21 mouse cellular contexts compared by ENCODE assay signal in genomic region chr14:122012193-122012592, GRCm38 (mm10). TPM values are rescaled to one million over a fixed set of nuclear protein-coding genes. Genes with fewer than 3 reads are reported as not detected.
A peak's percentile ranks its signal among the peaks of the same experiment; 100 is the strongest.
DNase-seq lines count a peak whose midpoint lies in the region; ATAC-seq and TF ChIP-seq lines count a peak whose summit lies in the region.
"Had no signal": no experiment of that assay in that cellular context is flagged by ENCODE, and none has a peak within 500 bp of the region (broad histone marks: within the 10 kb centered on the region; RNA-seq: fewer than 3 reads in every experiment).

No protein-coding gene starts in this region.

- peaks cover 10% of the 10 kb centered on the region for H3K4me1 ChIP-seq in limb, embryonic 14.5 days (ENCODE audit: control insufficient read depth, insufficient read depth, low read length)
- H3K4me1 ChIP-seq in limb, embryonic 10.5 days = peaks cover 15% of the 10 kb centered on the region
- H3K4me1 ChIP-seq in G1E (ENCODE audit: insufficient read depth, low read depth, low read length) = peaks cover 31% of the 10 kb centered on the region
- H3K4me1 ChIP-seq in brown adipose tissue, adult 24 weeks (ENCODE audit: control insufficient read depth, insufficient read depth, insufficient read length, low read length) = no peaks in the 10 kb centered on the region
- H3K4me1 ChIP-seq in liver, postnatal 0 days (ENCODE audit: insufficient read depth) = peaks cover 10% of the 10 kb centered on the region
- no peaks in the 10 kb centered on the region for H3K4me1 ChIP-seq in hindbrain, embryonic 11.5 days (replicated peaks; ENCODE audit: control insufficient read depth, insufficient read depth, low read length)
- H3K4me1 ChIP-seq: forebrain, embryonic 13.5 days; neural tube, embryonic 13.5 days had no signal

- peaks cover 24% of the 10 kb centered on the region for H3K36me3 ChIP-seq in limb, embryonic 14.5 days (ENCODE audit: control insufficient read depth, insufficient read depth, low read length)
- H3K36me3 ChIP-seq in limb, embryonic 10.5 days = peaks cover 36% of the 10 kb centered on the region
- H3K36me3 ChIP-seq in G1E (replicated peaks) = peaks cover 79% of the 10 kb centered on the region
- H3K36me3 ChIP-seq in liver, postnatal 0 days (replicated peaks; ENCODE audit: insufficient read depth, low read length) = peaks cover 2% of the 10 kb centered on the region; the same call in 1 of the 2 replicates
- H3K36me3 ChIP-seq in hindbrain, embryonic 11.5 days (ENCODE audit: control insufficient read depth, insufficient read depth, low read length) = no peaks in the 10 kb centered on the region

- DNase-seq in limb, embryonic 14.5 days (ENCODE audit: low spot score) = no peak
- no peak for DNase-seq in limb, embryonic 10.5 days (ENCODE audit: low spot score)
- no peak for DNase-seq in G1E (ENCODE audit: low spot score)
- DNase-seq in liver, postnatal 0 days = no peak
- DNase-seq in hindbrain, embryonic 11.5 days (ENCODE audit: low spot score) = no peak
- no peak for DNase-seq in left cerebral cortex, postnatal 4 days
- DNase-seq: cerebellum, postnatal 14 days; heart, adult 18-20 months; heart, postnatal 10 days; kidney, postnatal 36 days; lung, postnatal 36 days had no signal

- no peak overlapping the region for H3K4me2 ChIP-seq in limb, embryonic 14.5 days (replicated peaks; ENCODE audit: low read depth, low read length, severe bottlenecking)
- H3K4me2 ChIP-seq in liver, postnatal 0 days (ENCODE audit: low read depth, low read length) = no peak overlapping the region
- no peak overlapping the region for H3K4me2 ChIP-seq in hindbrain, embryonic 11.5 days (replicated peaks; ENCODE audit: low read depth, low read length)
- H3K4me2 ChIP-seq: forebrain, embryonic 13.5 days; neural tube, embryonic 13.5 days had no signal

- H3K4me3 ChIP-seq in limb, embryonic 14.5 days (replicated peaks; ENCODE audit: low read length) = no peak overlapping the region
- H3K4me3 ChIP-seq in limb, embryonic 10.5 days = no peak overlapping the region
- no peak overlapping the region for H3K4me3 ChIP-seq in G1E (ENCODE audit: low read depth, low read length)
- no peak overlapping the region for H3K4me3 ChIP-seq in brown adipose tissue, adult 24 weeks (ENCODE audit: insufficient read depth, low read depth, low read length)
- no peak overlapping the region for H3K4me3 ChIP-seq in liver, postnatal 0 days (ENCODE audit: low read depth, low read length)
- no peak overlapping the region for H3K4me3 ChIP-seq in hindbrain, embryonic 11.5 days (ENCODE audit: low read depth, low read length)
- H3K4me3 ChIP-seq: forebrain, embryonic 13.5 days; neural tube, embryonic 13.5 days had no signal

- intact Hi-C loops in left cerebral cortex, postnatal 4 days (cut with DNase I) = no loop called here

- no peaks in the 10 kb centered on the region for H3K27me3 ChIP-seq in limb, embryonic 14.5 days (ENCODE audit: control insufficient read depth, insufficient read depth, low read length)
- H3K27me3 ChIP-seq in limb, embryonic 10.5 days (ENCODE audit: low read depth, poor library complexity, severe bottlenecking) = no peaks in the 10 kb centered on the region
- H3K27me3 ChIP-seq in G1E (ENCODE audit: insufficient read depth, low read length) = no peaks in the 10 kb centered on the region
- no peaks in the 10 kb centered on the region for H3K27me3 ChIP-seq in liver, postnatal 0 days (ENCODE audit: insufficient read depth, low read length)
- H3K27me3 ChIP-seq in hindbrain, embryonic 11.5 days (ENCODE audit: control insufficient read depth, insufficient read depth, low read length) = no peaks in the 10 kb centered on the region
- H3K27me3 ChIP-seq: forebrain, embryonic 13.5 days; neural tube, embryonic 13.5 days had no signal

- H3K9me3 ChIP-seq in limb, embryonic 14.5 days (ENCODE audit: control insufficient read depth, low read length) = no peaks in the 10 kb centered on the region
- no peaks in the 10 kb centered on the region for H3K9me3 ChIP-seq in limb, embryonic 10.5 days (replicated peaks)
- H3K9me3 ChIP-seq in G1E (replicated peaks) = no peaks in the 10 kb centered on the region
- no peaks in the 10 kb centered on the region for H3K9me3 ChIP-seq in liver, postnatal 0 days (ENCODE audit: low read length)
- H3K9me3 ChIP-seq in hindbrain, embryonic 11.5 days (ENCODE audit: control insufficient read depth, low read length) = no peaks in the 10 kb centered on the region
- H3K9me3 ChIP-seq: forebrain, embryonic 13.5 days; neural tube, embryonic 13.5 days had no signal

- H3K27ac ChIP-seq in limb, embryonic 14.5 days (replicated peaks; ENCODE audit: low read depth, low read length) = no peak overlapping the region
- H3K27ac ChIP-seq in limb, embryonic 10.5 days = no peak overlapping the region
- H3K27ac ChIP-seq in brown adipose tissue, adult 24 weeks (replicated peaks; ENCODE audit: low read depth, low read length) = peak overlapping the region; percentile 12; the same call in 1 of the 2 replicates
- peak overlapping the region; percentile 74 for H3K27ac ChIP-seq in liver, postnatal 0 days (ENCODE audit: low read depth)
- no peak overlapping the region for H3K27ac ChIP-seq in hindbrain, embryonic 11.5 days (ENCODE audit: low read depth, low read length)
- H3K27ac ChIP-seq: forebrain, embryonic 13.5 days; neural tube, embryonic 13.5 days had no signal

- H3K9ac ChIP-seq in limb, embryonic 14.5 days (ENCODE audit: low read depth, low read length, severe bottlenecking) = no peak overlapping the region
- no peak overlapping the region for H3K9ac ChIP-seq in liver, postnatal 0 days (replicated peaks)
- H3K9ac ChIP-seq in hindbrain, embryonic 11.5 days (ENCODE audit: low read depth, low read length) = no peak overlapping the region
- H3K9ac ChIP-seq: forebrain, embryonic 13.5 days; neural tube, embryonic 13.5 days had no signal

- no peak for TF ChIP-seq EP300 in liver, postnatal 0 days (IDR thresholded peaks at IDR 0.05; ENCODE audit: low read depth)

- TF ChIP-seq POLR2A in limb, embryonic 14.5 days (IDR thresholded peaks at IDR 0.05; ENCODE audit: borderline replicate concordance, extremely low read depth, insufficient read depth, insufficient read length) = no peak

- ATAC-seq in limb, embryonic 14.5 days (ENCODE audit: low FRiP score, low read depth) = peak; percentile 51; the same call in 1 of the 2 replicates
- ATAC-seq in G1E (ENCODE audit: extremely low read depth, insufficient number of reproducible peaks, low FRiP score, poor library complexity, severe bottlenecking) = peak; percentile 36
- ATAC-seq in liver, postnatal 0 days = no peak
- ATAC-seq in hindbrain, embryonic 11.5 days (ENCODE audit: low FRiP score) = no peak
- ATAC-seq: forebrain, embryonic 13.5 days; hindbrain, embryonic 16.5 days had no signal

- 76% methylated on average over 5 of the region's 5 CpGs for WGBS in limb, embryonic 14.5 days
- 85% methylated on average over 5 of the region's 5 CpGs for WGBS in limb, embryonic 10.5 days
- 38% methylated on average over 5 of the region's 5 CpGs for WGBS in liver, postnatal 0 days (ENCODE audit: insufficient replicate concordance)
- 81% methylated on average over 5 of the region's 5 CpGs for WGBS in hindbrain, embryonic 11.5 days

- TF ChIP-seq CTCF in G1E (IDR thresholded peaks at IDR 0.05; ENCODE audit: low read depth, low read length) = no peak
- TF ChIP-seq CTCF in liver, postnatal 0 days (IDR thresholded peaks at IDR 0.05; ENCODE audit: low read depth) = no peak

RNA-seq across cellular contexts. Expression of gene Timm8a2, which starts 22.3 kb away (rescaled TPM):
- 0.10 and 0.20 TPM in 2 replicates for polyA plus RNA-seq in limb, embryonic 14.5 days (2012; rRNA removed)
- polyA plus RNA-seq in limb, embryonic 14.5 days (2014; fragmentation: Nextera tagmentation; extraction: Ambion mirVana) = not detected in 2 replicates
- not detected in 2 replicates for polyA plus RNA-seq in limb, embryonic 10.5 days (2016; fragmentation: Nextera tagmentation; extraction: Ambion mirVana)
- not detected in 2 replicates for total RNA-seq in G1E (2014; fragmentation: Nextera tagmentation)
- 0.35 TPM in 1 of 2 replicates, not detected in the other for total RNA-seq in G1E (2017)
- polyA plus RNA-seq in G1E (2012) = 0.05 TPM in 1 of 2 replicates, not detected in the other
- polyA plus RNA-seq in brown adipose tissue, adult 24 weeks (2012; ENCODE audit: insufficient read depth, insufficient read length, missing spikeins) = not detected in 2 replicates
- not detected in 2 replicates for polyA plus RNA-seq in liver, postnatal 0 days (2015; fragmentation: Nextera tagmentation; extraction: Ambion mirVana)
- not detected in 2 replicates for polyA plus RNA-seq in hindbrain, embryonic 11.5 days (2014; fragmentation: Nextera tagmentation; extraction: Ambion mirVana)
- under 1 TPM in 1 of 2 experiments, not detected in 1; 0.44 TPM for total RNA-seq in left cerebral cortex, postnatal 4 days (2021)
- total RNA-seq: adrenal gland, adult 18-20 months; heart, adult 18-20 months; heart, postnatal 10 days; left cerebral cortex, adult 18-20 months; liver, adult 2 months had no signal
- polyA plus RNA-seq: embryonic facial prominence, embryonic 11.5 days; forebrain, embryonic 13.5 days; hindbrain, embryonic 16.5 days; liver, adult 2 months; midbrain, postnatal 0 days; neural tube, embryonic 13.5 days; small intestine, adult 2 months had no signal

RNA-seq across cellular contexts. Expression of gene Gpr183, which starts 47.2 kb away (rescaled TPM):
- 2.8 and 3.4 TPM in 2 replicates for polyA plus RNA-seq in limb, embryonic 14.5 days (2012; rRNA removed)
- 4.2 and 4.3 TPM in 2 replicates for polyA plus RNA-seq in limb, embryonic 14.5 days (2014; fragmentation: Nextera tagmentation; extraction: Ambion mirVana)
- polyA plus RNA-seq in limb, embryonic 10.5 days (2016; fragmentation: Nextera tagmentation; extraction: Ambion mirVana) = 2.4 and 2.7 TPM in 2 replicates
- 0.24 TPM in 1 of 2 replicates, not detected in the other for total RNA-seq in G1E (2014; fragmentation: Nextera tagmentation)
- 6.9 and 7.1 TPM in 2 replicates for total RNA-seq in G1E (2017)
- polyA plus RNA-seq in G1E (2012) = 0.07 and 0.08 TPM in 2 replicates
- 1.3 TPM in 2 replicates for polyA plus RNA-seq in brown adipose tissue, adult 24 weeks (2012; ENCODE audit: insufficient read depth, insufficient read length, missing spikeins)
- polyA plus RNA-seq in liver, postnatal 0 days (2015; fragmentation: Nextera tagmentation; extraction: Ambion mirVana) = 0.94 and 0.95 TPM in 2 replicates
- polyA plus RNA-seq in hindbrain, embryonic 11.5 days (2014; fragmentation: Nextera tagmentation; extraction: Ambion mirVana) = 1.9 and 3.2 TPM in 2 replicates
- total RNA-seq in left cerebral cortex, postnatal 4 days (2021) = under 1 TPM; 0.44 to 0.66 TPM

Comparison
In these comparisons a context has a peak if more than half of its experiments do, and no peak if none do; other contexts are left out.
1. ATAC-seq: peak in limb, embryonic 14.5 days (single experiment) and G1E (single experiment); none in liver, postnatal 0 days (single experiment) and hindbrain, embryonic 11.5 days (single experiment).
2. H3K27ac ChIP-seq: peak in brown adipose tissue, adult 24 weeks (single experiment) and liver, postnatal 0 days (single experiment); none in limb, embryonic 14.5 days (single experiment), limb, embryonic 10.5 days (single experiment) and hindbrain, embryonic 11.5 days (single experiment).